Mouse (Mus musculus): ENCODE measurements around the gene Nthl1. TPM values are rescaled to one million over a fixed set of nuclear protein-coding genes. Genes with fewer than 3 reads are reported as not detected.
"Not testable (repeated sequence)": the region's sequence is repeated elsewhere in the genome, so short reads cannot be mapped to it uniquely, and the experiment has no call there.

The Nthl1 gene
- polyA plus RNA-seq, 1 experiment from 2014 or later: 5.0 TPM

- Histone ChIP-seq H3K27ac (ENCODE audit: low read depth, low read length) (no peak overlapping the region), H3K4me2 (replicated peaks; ENCODE audit: low read depth) (peak overlapping the region; percentile 97), H3K4me1 (replicated peaks; ENCODE audit: control insufficient read depth, insufficient read depth, low read length) (0 out of 2 replicates have a peak, but pooled peaks cover 4% of the 10 kb centered on the region), H3K9me3 (ENCODE audit: control insufficient read depth) (no peaks in the 10 kb centered on the region), H3K36me3 (ENCODE audit: control insufficient read depth, insufficient read depth) (no peaks in the 10 kb centered on the region; the same call in 1 of the 2 replicates), H3K27me3 (replicated peaks; ENCODE audit: control insufficient read depth, insufficient read depth, low read length) (peaks cover 3% of the 10 kb centered on the region; the same call in 1 of the 2 replicates), H3K4me3 (ENCODE audit: low read depth, low read length) (peak overlapping the region; percentile 71; the same call in 1 of the 2 replicates), H3K9ac (ENCODE audit: low read depth, low read length) (0 out of 2 replicates have a peak overlapping the region, but pooled peaks have one; percentile 72)
- 76% methylated on average over 4 of the region's 4 CpGs for WGBS
- ATAC-seq: no peak
- TF ChIP-seq CTCF (IDR thresholded peaks at IDR 0.05; ENCODE audit: low read depth): no peak
Observed at GRCm38 (mm10) chr17:24650766-24651165, 18.3 kb downstream of the Nthl1 start.

- TF ChIP-seq CTCF (IDR thresholded peaks at IDR 0.05; ENCODE audit: low read depth): no peak
- Histone ChIP-seq H3K4me1 (replicated peaks; ENCODE audit: control insufficient read depth, insufficient read depth, low read length) (0 out of 2 replicates have a peak, but pooled peaks cover 4% of the 10 kb centered on the region), H3K4me3 (ENCODE audit: low read depth, low read length) (no peak overlapping the region), H3K27ac (ENCODE audit: low read depth, low read length) (no peak overlapping the region), H3K27me3 (replicated peaks; ENCODE audit: control insufficient read depth, insufficient read depth, low read length) (peaks cover 6% of the 10 kb centered on the region; the same call in 1 of the 2 replicates), H3K9me3 (ENCODE audit: control insufficient read depth) (no peaks in the 10 kb centered on the region), H3K9ac (ENCODE audit: low read depth, low read length) (no peak overlapping the region), H3K36me3 (ENCODE audit: control insufficient read depth, insufficient read depth) (no peaks in the 10 kb centered on the region; the same call in 1 of the 2 replicates), H3K4me2 (replicated peaks; ENCODE audit: low read depth) (no peak overlapping the region)
- WGBS: 65% methylated on average over 3 of the region's 3 CpGs
- no peak for ATAC-seq
Observed at GRCm38 (mm10) chr17:24651835-24652234, 19.4 kb downstream of the Nthl1 start.

GRCm38 (mm10) chr17:24653967-24654710 lies 21.7 kb downstream of the Nthl1 start:
- no peak overlapping the region for H3K27ac ChIP-seq (ENCODE audit: low read depth, low read length)

GRCm38 (mm10) chr17:24654969-24655368 lies 22.5 kb downstream of the Nthl1 start:
- no peaks in the 10 kb centered on the region for H3K36me3 ChIP-seq (ENCODE audit: control insufficient read depth, insufficient read depth)
- no peak overlapping the region for H3K4me2 ChIP-seq (replicated peaks; ENCODE audit: low read depth)
- peaks cover 28% of the 10 kb centered on the region for H3K27me3 ChIP-seq (replicated peaks; ENCODE audit: control insufficient read depth, insufficient read depth, low read length)
- H3K9ac ChIP-seq (ENCODE audit: low read depth, low read length): no peak overlapping the region
- 59% methylated on average over 4 of the region's 4 CpGs for WGBS
- no peak overlapping the region for H3K4me3 ChIP-seq (ENCODE audit: low read depth, low read length)
- 0 out of 2 replicates have a peak, but pooled peaks cover under 1% of the 10 kb centered on the region for H3K4me1 ChIP-seq (replicated peaks; ENCODE audit: control insufficient read depth, insufficient read depth, low read length)
- no peak for TF ChIP-seq CTCF (IDR thresholded peaks at IDR 0.05; ENCODE audit: low read depth)
- H3K9me3 ChIP-seq (ENCODE audit: control insufficient read depth): no peaks in the 10 kb centered on the region
- no peak overlapping the region for H3K27ac ChIP-seq (ENCODE audit: low read depth, low read length)
- ATAC-seq: no peak

More at GRCm38 (mm10) chr17:24653967-24654710, 21.7 kb downstream of the Nthl1 start:
- no peak overlapping the region for H3K9ac ChIP-seq (ENCODE audit: low read depth, low read length)
- H3K36me3 ChIP-seq (ENCODE audit: control insufficient read depth, insufficient read depth): no peaks in the 10 kb centered on the region
- 4% methylated on average over 19 of the region's 19 CpGs for WGBS
- peaks cover 27% of the 10 kb centered on the region for H3K27me3 ChIP-seq (replicated peaks; ENCODE audit: control insufficient read depth, insufficient read depth, low read length)
- 0 out of 2 replicates have a peak, but pooled peaks cover 4% of the 10 kb centered on the region for H3K4me1 ChIP-seq (replicated peaks; ENCODE audit: control insufficient read depth, insufficient read depth, low read length)
- peak; percentile 96 for TF ChIP-seq CTCF (IDR thresholded peaks at IDR 0.05; ENCODE audit: low read depth)
- peak overlapping the region; percentile 53 for H3K4me2 ChIP-seq (replicated peaks; ENCODE audit: low read depth)
- H3K4me3 ChIP-seq (ENCODE audit: low read depth, low read length): 0 out of 2 replicates have a peak overlapping the region, but pooled peaks have one; percentile 4
- no peaks in the 10 kb centered on the region for H3K9me3 ChIP-seq (ENCODE audit: control insufficient read depth)
- ATAC-seq: peak; percentile 45; the same call in 1 of the 2 replicates

GRCm38 (mm10) chr17:24658017-24658758 lies 25.7 kb downstream of the Nthl1 start, which contains the start of gene Npw:
TSS of gene Npw (minus strand) at chr17:24658457.
- no peak within 1 kb of the TSS for H3K27ac ChIP-seq (ENCODE audit: low read depth, low read length)
- H3K9me3 ChIP-seq (ENCODE audit: control insufficient read depth): no peaks in the 10 kb centered on the region
- H3K4me2 ChIP-seq (replicated peaks; ENCODE audit: low read depth): peak within 1 kb of the TSS; percentile 72
- H3K27me3 ChIP-seq (replicated peaks; ENCODE audit: control insufficient read depth, insufficient read depth, low read length): peaks cover 27% of the 10 kb centered on the region
- H3K4me3 ChIP-seq (ENCODE audit: low read depth, low read length): peak within 1 kb of the TSS; percentile 38
- H3K4me1 ChIP-seq (replicated peaks; ENCODE audit: control insufficient read depth, insufficient read depth, low read length): no peaks in the 10 kb centered on the region
- WGBS: 4% methylated on average over 47 of the region's 47 CpGs
- H3K9ac ChIP-seq (ENCODE audit: low read depth, low read length): peak within 1 kb of the TSS; percentile 40
- TF ChIP-seq CTCF (IDR thresholded peaks at IDR 0.05; ENCODE audit: low read depth): no peak
- peak; percentile 54; the same call in 1 of the 2 replicates for ATAC-seq
- no peaks in the 10 kb centered on the region for H3K36me3 ChIP-seq (ENCODE audit: control insufficient read depth, insufficient read depth)

GRCm38 (mm10) chr17:24667011-24667410 lies 34.5 kb downstream of the Nthl1 start:
- H3K27ac ChIP-seq (ENCODE audit: low read depth, low read length); H3K4me2 ChIP-seq (replicated peaks; ENCODE audit: low read depth); H3K4me3 ChIP-seq (ENCODE audit: low read depth, low read length); H3K9ac ChIP-seq (ENCODE audit: low read depth, low read length); H3K9me3 ChIP-seq (ENCODE audit: control insufficient read depth); H3K27me3 ChIP-seq (replicated peaks; ENCODE audit: control insufficient read depth, insufficient read depth, low read length); H3K36me3 ChIP-seq (ENCODE audit: control insufficient read depth, insufficient read depth); ATAC-seq: not testable (repeated sequence)
- H3K4me1 ChIP-seq (replicated peaks; ENCODE audit: control insufficient read depth, insufficient read depth, low read length): peaks cover 16% of the 10 kb centered on the region
- WGBS: 53% methylated on average over 7 of the region's 7 CpGs

Measured in intestine, postnatal 0 days (tissue).